Mouse (Mus musculus): ENCODE results near the gene Hist1h4j. TPM values are rescaled to one million over a fixed set of nuclear protein-coding genes. Genes with fewer than 3 reads are reported as not detected.
"Not testable (repeated sequence)": the region's sequence is repeated elsewhere in the genome, so short reads cannot be mapped to it uniquely, and the experiment has no call there.

Gene Hist1h4j
- polyA plus RNA-seq (2012; ENCODE audit: insufficient read depth, insufficient read length, missing spikeins) = not detected in 2 replicates

GRCm38 (mm10) chr13:21734906-21735767 is at the start of gene Hist1h4j:
Hist1h4j (plus strand) TSS chr13:21735064.
- H3K4me1 ChIP-seq (ENCODE audit: control insufficient read depth, insufficient read depth, insufficient read length, low read length); H3K27ac ChIP-seq (replicated peaks; ENCODE audit: low read depth, low read length): not testable (repeated sequence)
- H3K4me3 ChIP-seq (ENCODE audit: insufficient read depth, low read depth, low read length) = peak within 1 kb of the TSS; percentile 60

GRCm38 (mm10) chr13:21697811-21698210 is 37.1 kb upstream of the Hist1h4j start, which contains the start of gene Olfr1359:
Olfr1359 (plus strand) TSS chr13:21698111.
- H3K27ac ChIP-seq (replicated peaks; ENCODE audit: low read depth, low read length) = no peak within 1 kb of the TSS
- no peaks in the 10 kb centered on the region for H3K4me1 ChIP-seq (ENCODE audit: control insufficient read depth, insufficient read depth, insufficient read length, low read length)
- H3K4me3 ChIP-seq (ENCODE audit: insufficient read depth, low read depth, low read length) = no peak within 1 kb of the TSS

GRCm38 (mm10) chr13:21706669-21707068 is 28.2 kb upstream of the Hist1h4j start:
- no peak overlapping the region for H3K4me3 ChIP-seq (ENCODE audit: insufficient read depth, low read depth, low read length)
- no peak overlapping the region for H3K27ac ChIP-seq (replicated peaks; ENCODE audit: low read depth, low read length)
- H3K4me1 ChIP-seq (ENCODE audit: control insufficient read depth, insufficient read depth, insufficient read length, low read length) = no peaks in the 10 kb centered on the region

GRCm38 (mm10) chr13:21710031-21710711 is 24.7 kb upstream of the Hist1h4j start:
- Histone ChIP-seq H3K4me3 (ENCODE audit: insufficient read depth, low read depth, low read length) (peak overlapping the region; percentile 83), H3K4me1 (ENCODE audit: control insufficient read depth, insufficient read depth, insufficient read length, low read length) (peaks cover under 1% of the 10 kb centered on the region; the same call in 1 of the 2 replicates), H3K27ac (replicated peaks; ENCODE audit: low read depth, low read length) (peak overlapping the region; percentile 81)

- no peak overlapping the region for H3K27ac ChIP-seq (replicated peaks; ENCODE audit: low read depth, low read length)
- H3K4me1 ChIP-seq (ENCODE audit: control insufficient read depth, insufficient read depth, insufficient read length, low read length) = peaks cover 3% of the 10 kb centered on the region; the same call in 1 of the 2 replicates
- peak overlapping the region; percentile 59 for H3K4me3 ChIP-seq (ENCODE audit: insufficient read depth, low read depth, low read length)
Observed at GRCm38 (mm10) chr13:21710821-21711525, 23.9 kb upstream of the Hist1h4j start.

- H3K4me1 ChIP-seq (ENCODE audit: control insufficient read depth, insufficient read depth, insufficient read length, low read length) = peaks cover 3% of the 10 kb centered on the region; the same call in 1 of the 2 replicates
- H3K27ac ChIP-seq (replicated peaks; ENCODE audit: low read depth, low read length) = no peak overlapping the region
- H3K4me3 ChIP-seq (ENCODE audit: insufficient read depth, low read depth, low read length) = peak overlapping the region; percentile 59
Observed at GRCm38 (mm10) chr13:21711698-21712097, 23.2 kb upstream of the Hist1h4j start.

- Histone ChIP-seq H3K4me3 (ENCODE audit: insufficient read depth, low read depth, low read length) (peak overlapping the region; percentile 46; the same call in 1 of the 2 replicates), H3K4me1 (ENCODE audit: control insufficient read depth, insufficient read depth, insufficient read length, low read length) (peaks cover 7% of the 10 kb centered on the region; the same call in 1 of the 2 replicates), H3K27ac (replicated peaks; ENCODE audit: low read depth, low read length) (no peak overlapping the region)
Observed at GRCm38 (mm10) chr13:21714725-21715124, 20.1 kb upstream of the Hist1h4j start.

- H3K4me1 ChIP-seq (ENCODE audit: control insufficient read depth, insufficient read depth, insufficient read length, low read length) = peaks cover 7% of the 10 kb centered on the region; the same call in 1 of the 2 replicates
- no peak overlapping the region for H3K27ac ChIP-seq (replicated peaks; ENCODE audit: low read depth, low read length)
- peak overlapping the region; percentile 46 for H3K4me3 ChIP-seq (ENCODE audit: insufficient read depth, low read depth, low read length)
Observed at GRCm38 (mm10) chr13:21715131-21715863, 19.6 kb upstream of the Hist1h4j start.

GRCm38 (mm10) chr13:21715864-21716539 is 18.9 kb upstream of the Hist1h4j start, which contains the start of the genes Hist1h2bl and Hist1h2ai:
Hist1h2bl (minus strand) TSS chr13:21716143.
Hist1h2ai (plus strand) TSS chr13:21716422.
- peak within 1 kb of the TSS; percentile 11; the same call in 1 of the 2 replicates for H3K27ac ChIP-seq (replicated peaks; ENCODE audit: low read depth, low read length)
- not testable (repeated sequence) for H3K4me1 ChIP-seq (ENCODE audit: control insufficient read depth, insufficient read depth, insufficient read length, low read length)
- peak within 1 kb of the TSS; percentile 70 for H3K4me3 ChIP-seq (ENCODE audit: insufficient read depth, low read depth, low read length)

- Histone ChIP-seq H3K27ac (replicated peaks; ENCODE audit: low read depth, low read length) (peak overlapping the region; percentile 11; the same call in 1 of the 2 replicates), H3K4me3 (ENCODE audit: insufficient read depth, low read depth, low read length) (peak overlapping the region; percentile 70)
- H3K4me1 ChIP-seq (ENCODE audit: control insufficient read depth, insufficient read depth, insufficient read length, low read length) = not testable (repeated sequence)
Observed at GRCm38 (mm10) chr13:21716540-21717391, 18.1 kb upstream of the Hist1h4j start.

GRCm38 (mm10) chr13:21717397-21718357 is 17.2 kb upstream of the Hist1h4j start, which contains the start of gene Hist1h3h:
Hist1h3h (plus strand) TSS chr13:21717659.
- H3K4me3 ChIP-seq (ENCODE audit: insufficient read depth, low read depth, low read length) = peak within 1 kb of the TSS; percentile 58
- H3K4me1 ChIP-seq (ENCODE audit: control insufficient read depth, insufficient read depth, insufficient read length, low read length) = not testable (repeated sequence)
- H3K27ac ChIP-seq (replicated peaks; ENCODE audit: low read depth, low read length) = peak within 1 kb of the TSS; percentile 11; the same call in 1 of the 2 replicates
